Mouse (Mus musculus): Measurements from ENCODE around the gene D430019H16Rik.

D430019H16Rik gene

GRCm38 (mm10) chr12:105490227-105490626 is 36.6 kb downstream of the D430019H16Rik start:
- no peak for DNase-seq (ENCODE audit: low spot score)

- DNase-seq (ENCODE audit: low spot score), result no peak
Observed at GRCm38 (mm10) chr12:105490794-105491193, 37.1 kb downstream of the D430019H16Rik start.

- DNase-seq (ENCODE audit: low spot score), result no peak
Observed at GRCm38 (mm10) chr12:105494796-105495195, 41.1 kb downstream of the D430019H16Rik start.

GRCm38 (mm10) chr12:105497894-105498293 is 44.2 kb downstream of the D430019H16Rik start:
- DNase-seq (ENCODE audit: low spot score), result peak; percentile 65

GRCm38 (mm10) chr12:105498423-105498822 is 44.8 kb downstream of the D430019H16Rik start:
- no peak for DNase-seq (ENCODE audit: low spot score)

- DNase-seq (ENCODE audit: low spot score), result no peak
Observed at GRCm38 (mm10) chr12:105498842-105499241, 45.2 kb downstream of the D430019H16Rik start.

GRCm38 (mm10) chr12:105500940-105501339 is 47.3 kb downstream of the D430019H16Rik start:
- DNase-seq (ENCODE audit: low spot score), result no peak

- DNase-seq (ENCODE audit: low spot score), result no peak
Observed at GRCm38 (mm10) chr12:105504736-105505135, 51.1 kb downstream of the D430019H16Rik start.

- DNase-seq (ENCODE audit: low spot score), result no peak
Observed at GRCm38 (mm10) chr12:105511109-105511508, 57.5 kb downstream of the D430019H16Rik start.

- DNase-seq (ENCODE audit: low spot score), result no peak
Observed at GRCm38 (mm10) chr12:105511671-105512502, 58.2 kb downstream of the D430019H16Rik start.

GRCm38 (mm10) chr12:105514111-105514510 is 60.5 kb downstream of the D430019H16Rik start:
- DNase-seq (ENCODE audit: low spot score), result no peak

- DNase-seq (ENCODE audit: low spot score), result no peak
Observed at GRCm38 (mm10) chr12:105517026-105517675, 63.5 kb downstream of the D430019H16Rik start.

- no peak for DNase-seq (ENCODE audit: low spot score)
Observed at GRCm38 (mm10) chr12:105519851-105520250, 66.2 kb downstream of the D430019H16Rik start.

GRCm38 (mm10) chr12:105521170-105521762 is 67.6 kb downstream of the D430019H16Rik start:
- no peak for DNase-seq (ENCODE audit: low spot score)

- no peak for DNase-seq (ENCODE audit: low spot score)
Observed at GRCm38 (mm10) chr12:105523737-105524136, 70.1 kb downstream of the D430019H16Rik start.

- no peak for DNase-seq (ENCODE audit: low spot score)
Observed at GRCm38 (mm10) chr12:105526186-105526585, 72.5 kb downstream of the D430019H16Rik start.

GRCm38 (mm10) chr12:105526829-105527228 is 73.2 kb downstream of the D430019H16Rik start:
- peak; percentile 43 for DNase-seq (ENCODE audit: low spot score)

GRCm38 (mm10) chr12:105529545-105529944 is 75.9 kb downstream of the D430019H16Rik start:
- no peak for DNase-seq (ENCODE audit: low spot score)

GRCm38 (mm10) chr12:105531724-105532371 is 78.2 kb downstream of the D430019H16Rik start:
- no peak for DNase-seq (ENCODE audit: low spot score)

GRCm38 (mm10) chr12:105534842-105535241 is 81.2 kb downstream of the D430019H16Rik start:
- no peak for DNase-seq (ENCODE audit: low spot score)

GRCm38 (mm10) chr12:105535968-105536760 is 82.5 kb downstream of the D430019H16Rik start:
- no peak for DNase-seq (ENCODE audit: low spot score)

All from layer of hippocampus, adult 9-10 months (tissue).